In the genomic region with DNA sequence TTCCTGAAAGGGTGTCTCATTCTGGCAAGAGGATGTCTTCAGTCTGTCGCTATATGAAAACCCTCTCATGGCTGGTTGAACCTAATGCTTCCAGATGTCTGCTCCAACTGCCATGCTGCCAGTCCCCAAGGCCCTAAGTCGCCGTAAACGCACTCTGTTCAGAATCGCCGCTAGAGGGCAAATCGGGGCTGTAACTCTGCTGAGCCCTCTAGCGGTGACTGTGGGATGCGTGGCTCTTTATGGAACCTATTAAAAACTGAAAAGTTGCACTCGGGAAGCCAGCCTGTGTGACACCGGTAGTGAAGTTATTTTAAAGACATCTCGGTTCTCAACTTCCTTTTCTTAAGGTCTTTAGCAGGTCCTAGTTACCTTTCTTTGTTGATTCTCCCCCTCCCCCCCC, we compare ENCODE assay signal across 8 mouse cellular contexts. TPM values are rescaled to one million over a fixed set of nuclear protein-coding genes. Genes with fewer than 3 reads are reported as not detected.
DNase-seq lines count a peak whose midpoint lies in the region; ATAC-seq and TF ChIP-seq lines count a peak whose summit lies in the region.

No protein-coding gene starts in this region.

- peaks cover 8% of the 10 kb centered on the region for H3K4me1 ChIP-seq in limb, embryonic 14.5 days (ENCODE audit: control insufficient read depth, insufficient read depth, low read length)
- H3K4me1 ChIP-seq in midbrain, postnatal 0 days (ENCODE audit: insufficient read depth, low read length) = peaks cover 5% of the 10 kb centered on the region

- peak overlapping the region; percentile 78 for H3K4me2 ChIP-seq in limb, embryonic 14.5 days (replicated peaks; ENCODE audit: low read depth, low read length, severe bottlenecking)
- peak overlapping the region; percentile 63 for H3K4me2 ChIP-seq in midbrain, postnatal 0 days (ENCODE audit: low read depth, low read length, poor library complexity, severe bottlenecking)

- H3K27ac ChIP-seq in limb, embryonic 14.5 days (replicated peaks; ENCODE audit: low read depth, low read length) = no peak overlapping the region
- peak overlapping the region; percentile 100 for H3K27ac ChIP-seq in midbrain, postnatal 0 days (ENCODE audit: low read depth, low read length)

- peak; percentile 100 for TF ChIP-seq CTCF in midbrain, postnatal 0 days (IDR thresholded peaks at IDR 0.05)

- under 1% methylated on average over 12 of the region's 12 CpGs for whole genome bisulfite sequencing in limb, embryonic 14.5 days
- WGBS in midbrain, postnatal 0 days = under 1% methylated on average over 12 of the region's 12 CpGs

- H3K9me3 ChIP-seq in limb, embryonic 14.5 days (ENCODE audit: control insufficient read depth, low read length) = no peaks in the 10 kb centered on the region
- H3K9me3 ChIP-seq in midbrain, postnatal 0 days (ENCODE audit: low read length) = no peaks in the 10 kb centered on the region

- no peak overlapping the region for H3K9ac ChIP-seq in limb, embryonic 14.5 days (ENCODE audit: low read depth, low read length, severe bottlenecking)
- H3K9ac ChIP-seq in midbrain, postnatal 0 days (replicated peaks; ENCODE audit: low read length, poor library complexity, severe bottlenecking) = no peak overlapping the region

- no peaks in the 10 kb centered on the region for H3K27me3 ChIP-seq in limb, embryonic 14.5 days (ENCODE audit: control insufficient read depth, insufficient read depth, low read length)
- no peaks in the 10 kb centered on the region for H3K27me3 ChIP-seq in midbrain, postnatal 0 days (ENCODE audit: insufficient read depth, low read length)

- DNase-seq in 3T3-L1 (ENCODE audit: low read depth, low spot score) = peak; percentile 95
- peak; percentile 81 for DNase-seq in adrenal gland, adult 8-10 months
- DNase-seq in embryo, embryonic 9.5 days (ENCODE audit: extremely low spot score) = peak; percentile 86
- DNase-seq in kidney, adult 9 months = peak; percentile 93
- peak; percentile 96 for DNase-seq in limb, embryonic 14.5 days (ENCODE audit: low spot score)
- DNase-seq in midbrain, postnatal 0 days (ENCODE audit: low spot score) = peak; percentile 96
- DNase-seq in spleen, postnatal 14 days (ENCODE audit: low spot score in 2 of 2) = peak; percentile 79 to 87

- H3K36me3 ChIP-seq in limb, embryonic 14.5 days (ENCODE audit: control insufficient read depth, insufficient read depth, low read length) = no peaks in the 10 kb centered on the region
- no peaks in the 10 kb centered on the region for H3K36me3 ChIP-seq in midbrain, postnatal 0 days (ENCODE audit: insufficient read depth, low read length)

- no peak for TF ChIP-seq POLR2A in limb, embryonic 14.5 days (IDR thresholded peaks at IDR 0.05; ENCODE audit: borderline replicate concordance, extremely low read depth, insufficient read depth, insufficient read length)

- H3K4me3 ChIP-seq in limb, embryonic 14.5 days (replicated peaks; ENCODE audit: low read length) = no peak overlapping the region
- H3K4me3 ChIP-seq in midbrain, postnatal 0 days (ENCODE audit: low read depth, low read length) = no peak overlapping the region

- peak; percentile 55 for ATAC-seq in granulocyte monocyte progenitor cell, adult 5-6 weeks (replicated peaks; ENCODE audit: poor library complexity, severe bottlenecking)
- no peak for ATAC-seq in limb, embryonic 14.5 days (ENCODE audit: low FRiP score, low read depth)
- no peak for ATAC-seq in midbrain, postnatal 0 days (ENCODE audit: low FRiP score)

RNA-seq across cellular contexts. Expression of a gene that starts 1.8 kb away (rescaled TPM):
- total RNA-seq in adrenal gland, adult 8-10 months (2022) = 10 to 100 TPM; 20.0 to 28.9 (median 23.8) TPM
- total RNA-seq in granulocyte monocyte progenitor cell, adult 5-6 weeks (2014; fragmentation: Nextera tagmentation) = 73.0 and 82.4 TPM in 2 replicates
- total RNA-seq in granulocyte monocyte progenitor cell, adult 5-6 weeks (2017) = 20.4 and 28.6 TPM in 2 replicates
- 14.1 and 16.0 TPM in 2 replicates for polyA plus RNA-seq in limb, embryonic 14.5 days (2012; rRNA removed)
- polyA plus RNA-seq in limb, embryonic 14.5 days (2014; fragmentation: Nextera tagmentation; extraction: Ambion mirVana) = 14.2 and 14.3 TPM in 2 replicates
- total RNA-seq in midbrain, postnatal 0 days (2014; rRNA removed) = 41.5 and 48.2 TPM in 2 replicates
- polyA plus RNA-seq in midbrain, postnatal 0 days (2015; fragmentation: Nextera tagmentation; extraction: Ambion mirVana) = 9.3 and 12.2 TPM in 2 replicates

RNA-seq across cellular contexts. Expression of a gene that starts 38.2 kb away (rescaled TPM):
- total RNA-seq in adrenal gland, adult 8-10 months (2022) = 10 to 100 TPM in 2 of 4 experiments, 1 to 10 TPM in 2; 3.9 to 20.1 (median 11.7) TPM
- 14.3 and 18.2 TPM in 2 replicates for total RNA-seq in granulocyte monocyte progenitor cell, adult 5-6 weeks (2014; fragmentation: Nextera tagmentation)
- total RNA-seq in granulocyte monocyte progenitor cell, adult 5-6 weeks (2017) = 25.5 and 25.7 TPM in 2 replicates
- 15.6 and 26.0 TPM in 2 replicates for polyA plus RNA-seq in limb, embryonic 14.5 days (2012; rRNA removed)
- polyA plus RNA-seq in limb, embryonic 14.5 days (2014; fragmentation: Nextera tagmentation; extraction: Ambion mirVana) = 24.0 and 26.5 TPM in 2 replicates
- total RNA-seq in midbrain, postnatal 0 days (2014; rRNA removed) = 21.1 and 25.4 TPM in 2 replicates
- polyA plus RNA-seq in midbrain, postnatal 0 days (2015; fragmentation: Nextera tagmentation; extraction: Ambion mirVana) = 35.9 and 44.0 TPM in 2 replicates
